Mouse (Mus musculus): ENCODE results near the gene Gli3. TPM values are rescaled to one million over a fixed set of nuclear protein-coding genes. Genes with fewer than 3 reads are reported as not detected.
A peak's percentile ranks its signal among the peaks of the same experiment; 100 is the strongest.

Gene Gli3
- polyA plus RNA-seq, 1 experiment from 2014 or later, result 20.5 TPM

DNA sequence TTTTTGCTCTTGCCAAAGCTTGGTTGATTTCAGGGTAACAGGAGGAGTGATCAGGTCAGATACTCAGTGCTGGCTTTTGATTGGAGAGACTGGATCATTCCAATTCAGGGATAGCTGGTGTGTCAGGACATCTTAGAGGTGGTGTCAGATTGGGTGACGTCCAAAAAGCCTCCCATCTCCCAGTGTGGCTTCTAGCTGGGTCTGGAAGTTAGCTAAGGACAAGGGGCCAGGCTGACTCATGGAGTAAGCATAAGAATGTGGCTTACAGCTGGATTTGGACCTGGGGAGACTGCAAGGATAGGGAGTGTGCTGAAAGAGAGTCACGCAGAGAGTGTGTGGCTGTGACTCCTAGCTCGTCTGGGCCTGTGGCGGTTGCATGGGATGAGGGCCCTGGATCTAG lies 299.3 kb downstream of the Gli3 start:
- no peak overlapping the region for H3K27ac ChIP-seq (replicated peaks; ENCODE audit: low read depth, low read length)
- DNase-seq (ENCODE audit: low spot score), result no peak
- H3K4me1 ChIP-seq (ENCODE audit: control insufficient read depth, insufficient read depth, low read length), result peaks cover 4% of the 10 kb centered on the region; the same call in 1 of the 2 replicates
- no peak overlapping the region for H3K4me2 ChIP-seq (ENCODE audit: low read depth, low read length)
- no peak overlapping the region for H3K9ac ChIP-seq (ENCODE audit: low read depth, low read length)
- no peak overlapping the region for H3K4me3 ChIP-seq (ENCODE audit: low read depth, low read length)
- H3K9me3 ChIP-seq (ENCODE audit: control insufficient read depth, low read length), result no peaks in the 10 kb centered on the region
- WGBS, result 85% methylated on average over 4 of the region's 4 CpGs
- ATAC-seq (ENCODE audit: low read depth), result no peak
- H3K36me3 ChIP-seq (ENCODE audit: control insufficient read depth, insufficient read depth, low read length), result no peaks in the 10 kb centered on the region
- no peaks in the 10 kb centered on the region for H3K27me3 ChIP-seq (replicated peaks; ENCODE audit: control insufficient read depth, insufficient read depth, low read length)

DNA sequence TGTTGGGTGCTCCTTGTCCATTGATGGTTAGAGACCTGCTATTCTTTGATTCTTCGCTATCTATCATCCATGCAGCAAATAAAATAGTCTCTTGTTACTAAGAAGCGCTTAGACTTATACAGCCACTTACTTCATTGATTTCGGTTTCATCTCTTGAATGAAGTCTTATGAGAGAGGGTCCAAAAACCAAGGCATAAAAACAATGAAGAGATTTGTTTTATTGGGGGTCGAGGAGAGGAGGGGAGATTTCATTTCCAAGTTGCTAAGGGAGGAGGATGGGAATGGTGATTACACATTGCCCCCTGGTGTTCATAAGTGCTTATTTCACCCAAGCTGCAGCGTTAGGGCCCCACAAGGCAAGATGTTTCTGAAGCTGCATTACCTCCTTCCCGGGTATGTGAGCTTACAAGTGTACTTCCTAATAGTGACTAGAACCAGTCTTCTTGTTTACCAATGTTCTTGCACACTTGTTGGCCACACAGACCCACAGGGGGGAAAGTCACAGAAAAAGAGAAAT lies 299.9 kb downstream of the Gli3 start:
- no peaks in the 10 kb centered on the region for H3K27me3 ChIP-seq (replicated peaks; ENCODE audit: control insufficient read depth, insufficient read depth, low read length)
- H3K4me1 ChIP-seq (ENCODE audit: control insufficient read depth, insufficient read depth, low read length), result peaks cover 4% of the 10 kb centered on the region; the same call in 1 of the 2 replicates
- H3K9me3 ChIP-seq (ENCODE audit: control insufficient read depth, low read length), result no peaks in the 10 kb centered on the region
- no peak overlapping the region for H3K4me3 ChIP-seq (ENCODE audit: low read depth, low read length)
- no peaks in the 10 kb centered on the region for H3K36me3 ChIP-seq (ENCODE audit: control insufficient read depth, insufficient read depth, low read length)
- H3K4me2 ChIP-seq (ENCODE audit: low read depth, low read length), result no peak overlapping the region
- DNase-seq (ENCODE audit: low spot score) (peak; percentile 70), ATAC-seq (ENCODE audit: low read depth) (no peak)
- 43% methylated on average over 6 of the region's 6 CpGs for WGBS
- no peak overlapping the region for H3K27ac ChIP-seq (replicated peaks; ENCODE audit: low read depth, low read length)
- H3K9ac ChIP-seq (ENCODE audit: low read depth, low read length), result no peak overlapping the region

DNA sequence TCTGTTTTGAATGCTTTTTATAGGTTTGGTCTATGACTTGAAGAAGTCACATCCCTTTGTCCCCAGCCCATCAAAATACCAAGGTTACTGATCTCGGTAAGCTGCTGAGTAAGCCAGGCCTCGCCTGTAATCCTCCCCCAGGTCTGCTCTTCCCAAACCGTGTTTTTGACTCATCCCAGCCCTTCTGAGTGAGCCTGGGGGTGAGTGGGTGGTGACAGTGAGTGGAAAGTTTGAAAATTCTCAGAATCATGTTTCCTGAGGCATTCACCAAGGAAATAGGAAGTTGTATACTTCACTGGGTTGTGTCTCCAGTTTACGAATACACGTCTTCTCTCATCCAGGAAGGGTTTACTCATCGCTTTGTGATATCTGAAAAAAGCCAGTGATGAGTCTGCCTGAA lies 314.6 kb downstream of the Gli3 start:
- H3K36me3 ChIP-seq (ENCODE audit: control insufficient read depth, insufficient read depth, low read length), result no peaks in the 10 kb centered on the region

More for the DNA sequence above, 314.6 kb downstream of the Gli3 start:
- Histone ChIP-seq H3K4me1 (ENCODE audit: control insufficient read depth, insufficient read depth, low read length) (no peaks in the 10 kb centered on the region), H3K27me3 (replicated peaks; ENCODE audit: control insufficient read depth, insufficient read depth, low read length) (no peaks in the 10 kb centered on the region), H3K27ac (replicated peaks; ENCODE audit: low read depth, low read length) (no peak overlapping the region), H3K9ac (ENCODE audit: low read depth, low read length) (no peak overlapping the region), H3K9me3 (ENCODE audit: control insufficient read depth, low read length) (no peaks in the 10 kb centered on the region), H3K4me3 (ENCODE audit: low read depth, low read length) (no peak overlapping the region), H3K4me2 (ENCODE audit: low read depth, low read length) (no peak overlapping the region)
- 75% methylated on average over 6 of the region's 6 CpGs for WGBS
- ATAC-seq (ENCODE audit: low read depth) (no peak), DNase-seq (ENCODE audit: low spot score) (no peak)
